Mouse (Mus musculus): ENCODE measurements around the gene Gm13090. TPM values are rescaled to one million over a fixed set of nuclear protein-coding genes. Genes with fewer than 3 reads are reported as not detected.

Gm13090 gene
- total RNA-seq, 2 experiments from 2014 or later, result not detected

- no peak for ATAC-seq (replicated peaks; ENCODE audit: low FRiP score, poor library complexity, severe bottlenecking)
Observed at GRCm38 (mm10) chr4:151132493-151132892, 43.1 kb downstream of the Gm13090 start.

- ATAC-seq (replicated peaks; ENCODE audit: low FRiP score, poor library complexity, severe bottlenecking), result no peak
Observed at GRCm38 (mm10) chr4:151133760-151134159, 44.4 kb downstream of the Gm13090 start.

DNA sequence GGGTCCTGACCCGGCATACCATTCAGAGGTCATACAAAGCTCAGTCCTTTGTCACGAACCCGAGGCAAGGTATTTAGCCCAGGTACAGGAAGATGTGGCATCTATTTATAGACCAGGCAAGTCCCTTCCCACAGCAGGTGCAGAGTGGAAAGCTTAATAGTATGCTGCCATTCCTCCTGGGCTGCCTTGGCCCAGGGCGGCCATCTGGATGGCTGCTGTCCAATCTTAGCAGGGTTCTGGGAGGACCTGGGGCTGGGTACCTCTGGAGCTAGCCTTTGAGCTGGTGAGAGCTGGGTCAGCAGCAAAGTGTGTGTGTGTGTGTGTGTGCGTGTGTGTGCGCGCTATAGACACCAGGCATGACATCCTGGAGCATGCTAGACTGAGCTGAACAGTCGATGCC is 46.1 kb downstream of the Gm13090 start:
- ATAC-seq (replicated peaks; ENCODE audit: low FRiP score, poor library complexity, severe bottlenecking), result no peak

GRCm38 (mm10) chr4:151137701-151138100 is 48.3 kb downstream of the Gm13090 start:
- ATAC-seq (replicated peaks; ENCODE audit: low FRiP score, poor library complexity, severe bottlenecking), result no peak

DNA sequence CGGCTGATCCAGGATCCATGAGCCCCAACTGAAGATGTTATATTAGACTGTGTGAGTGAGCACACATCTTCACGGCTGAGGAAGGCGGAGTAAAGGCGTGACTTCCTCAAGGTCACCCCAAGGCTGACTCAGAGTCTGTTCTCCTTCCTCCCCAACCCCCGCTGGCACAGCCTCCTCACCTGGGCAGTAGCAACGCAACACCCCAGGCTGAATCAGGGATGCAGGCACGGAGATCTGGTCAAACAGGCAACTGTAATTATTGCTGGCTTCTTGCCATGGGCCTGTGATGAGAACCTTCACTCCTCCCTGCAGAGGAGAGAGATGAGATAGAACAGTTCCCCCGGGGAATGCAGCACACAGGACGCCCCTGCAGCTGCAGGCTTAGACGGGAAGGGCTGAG is 48.8 kb downstream of the Gm13090 start:
- no peak for ATAC-seq (replicated peaks; ENCODE audit: low FRiP score, poor library complexity, severe bottlenecking)

DNA sequence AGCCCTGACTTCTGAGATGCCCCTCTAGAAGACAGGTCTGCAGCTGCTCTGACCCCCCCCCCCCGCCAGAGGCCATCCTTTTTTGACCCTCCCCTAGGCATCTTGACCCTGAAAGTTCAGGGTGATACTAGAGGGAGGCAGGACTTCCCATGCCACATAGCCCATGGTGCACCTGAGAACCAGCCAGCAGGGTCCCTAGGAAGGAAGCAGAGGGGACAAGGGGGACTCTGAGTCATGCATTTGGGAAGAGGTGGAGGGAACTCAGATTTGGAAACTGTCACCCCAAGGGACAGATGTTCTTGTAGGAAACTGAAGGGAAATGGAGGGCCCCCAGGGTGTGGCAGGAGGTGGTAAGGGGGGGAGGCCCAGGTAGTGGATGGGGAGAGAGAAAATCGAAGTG is 49.2 kb downstream of the Gm13090 start:
- ATAC-seq (replicated peaks; ENCODE audit: low FRiP score, poor library complexity, severe bottlenecking), result no peak

DNA sequence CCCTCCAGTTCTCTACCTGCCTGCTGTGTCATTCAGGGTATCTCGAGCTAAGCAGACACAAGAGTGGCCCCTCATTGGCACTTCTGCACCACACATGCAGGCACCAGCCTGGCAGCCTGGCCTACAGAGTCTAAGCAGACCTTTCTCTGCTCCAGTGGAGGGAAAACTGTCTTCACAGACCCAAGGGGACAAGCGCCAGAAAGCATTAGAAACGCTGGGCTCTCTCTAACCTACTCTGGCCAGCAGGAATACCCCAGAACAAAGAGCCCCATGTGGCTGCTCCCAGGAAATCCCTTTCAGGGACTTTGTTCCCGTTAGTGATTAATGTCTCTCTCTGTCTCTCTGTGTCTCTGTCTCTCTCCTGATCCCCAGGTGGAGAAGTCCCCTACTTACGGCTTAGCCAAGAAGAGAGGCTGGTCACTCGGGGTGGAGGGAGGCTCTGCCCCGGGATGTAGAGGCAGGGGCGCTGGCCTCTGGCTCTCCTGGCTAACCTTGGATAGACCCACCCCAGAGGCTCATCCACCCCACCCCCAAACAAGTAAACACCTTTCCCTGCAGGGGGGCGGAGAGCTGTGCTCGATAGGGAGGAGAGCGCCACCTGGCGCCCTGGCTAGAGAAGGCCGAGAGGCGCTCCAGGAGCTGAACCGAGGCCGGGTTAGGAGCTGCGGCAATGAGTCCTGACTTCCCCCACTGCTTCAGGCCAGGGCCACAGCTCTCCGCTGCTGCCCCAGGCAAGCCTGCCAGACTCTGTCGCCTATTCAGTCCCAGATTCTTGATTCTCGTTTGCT is 49.9 kb downstream of the Gm13090 start:
- no peak for ATAC-seq (replicated peaks; ENCODE audit: low FRiP score, poor library complexity, severe bottlenecking)

DNA sequence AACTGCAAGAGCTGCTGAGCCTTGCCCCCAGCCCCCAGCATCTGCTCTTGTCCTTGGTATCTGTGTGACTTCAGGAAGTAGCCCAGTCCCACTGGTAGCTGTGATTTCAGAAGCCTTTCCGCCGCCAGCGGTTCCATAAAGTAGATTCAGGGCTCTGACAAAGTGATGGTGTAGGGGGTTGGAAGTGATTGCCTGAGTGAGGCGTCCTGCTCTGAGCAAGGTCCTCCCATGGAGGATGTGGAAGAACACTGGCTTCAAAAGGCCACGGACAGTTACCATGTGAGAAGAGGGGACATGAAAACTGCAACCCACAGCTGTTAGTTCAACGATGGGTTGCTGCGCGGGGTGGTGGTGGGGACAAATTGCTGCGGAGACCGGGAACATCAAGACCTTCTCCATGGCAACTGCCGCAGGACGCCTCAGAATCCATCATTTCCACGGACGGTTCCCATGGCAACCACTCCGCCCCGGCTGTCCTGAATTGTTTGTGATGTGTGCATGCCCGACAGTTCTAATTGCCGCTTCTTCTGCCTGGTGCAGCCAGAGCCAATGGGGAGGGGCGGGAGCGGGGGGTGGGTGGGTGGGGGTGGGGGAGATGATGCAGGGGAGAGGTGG is 51.1 kb downstream of the Gm13090 start:
- ATAC-seq (replicated peaks; ENCODE audit: low FRiP score, poor library complexity, severe bottlenecking), result no peak

Other genes starting within 250 kb of the Gm13090 start
- 1.1 and 2.9 TPM in 2 replicates for gene Errfi1, start 235.7 kb upstream of the Gm13090 start, total RNA-seq (2015; ENCODE audit: low replicate concordance)
- 1.7 TPM in 1 of 2 replicates, not detected in the other for gene Errfi1, start 235.7 kb upstream of the Gm13090 start, total RNA-seq (2017; ENCODE audit: low replicate concordance)
- 32.4 and 104 TPM in 2 replicates for gene Park7, start 175.1 kb upstream of the Gm13090 start, total RNA-seq (2015; ENCODE audit: low replicate concordance)
- gene Park7, start 175.1 kb upstream of the Gm13090 start, total RNA-seq (2017; ENCODE audit: low replicate concordance), result 61.9 and 62.5 TPM in 2 replicates
- gene Tnfrsf9, start 175.0 kb upstream of the Gm13090 start, total RNA-seq (2015; ENCODE audit: low replicate concordance), result 6.7 TPM in 1 of 2 replicates, not detected in the other
- 1.3 TPM in 1 of 2 replicates, not detected in the other for gene Tnfrsf9, start 175.0 kb upstream of the Gm13090 start, total RNA-seq (2017; ENCODE audit: low replicate concordance)
- not detected in 2 replicates for gene Uts2, start 92.5 kb upstream of the Gm13090 start, total RNA-seq (2015; ENCODE audit: low replicate concordance)
- not detected in 2 replicates for gene Uts2, start 92.5 kb upstream of the Gm13090 start, total RNA-seq (2017; ENCODE audit: low replicate concordance)
- gene Per3, start 44.9 kb upstream of the Gm13090 start, total RNA-seq (2015; ENCODE audit: low replicate concordance), result 1.7 and 4.3 TPM in 2 replicates
- 2.3 and 3.5 TPM in 2 replicates for gene Per3, start 44.9 kb upstream of the Gm13090 start, total RNA-seq (2017; ENCODE audit: low replicate concordance)
- 73.8 and 73.9 TPM in 2 replicates for gene Vamp3, start 31.6 kb upstream of the Gm13090 start, total RNA-seq (2015; ENCODE audit: low replicate concordance)
- 29.7 and 52.1 TPM in 2 replicates for gene Vamp3, start 31.6 kb upstream of the Gm13090 start, total RNA-seq (2017; ENCODE audit: low replicate concordance)

All from erythroid progenitor cell, adult 5-6 weeks (primary cell).